Mouse (Mus musculus): ENCODE results near the gene Mbtd1. TPM values are rescaled to one million over a fixed set of nuclear protein-coding genes. Genes with fewer than 3 reads are reported as not detected.

The Mbtd1 gene
- polyA plus RNA-seq, 1 experiment: 19.3 TPM

- no peaks in the 10 kb centered on the region for H3K4me1 ChIP-seq (ENCODE audit: control insufficient read depth, insufficient read depth, low read length)
- TF ChIP-seq POLR2A (IDR thresholded peaks at IDR 0.05; ENCODE audit: extremely low read depth, insufficient read depth, low read length) (no peak), CTCF (IDR thresholded peaks at IDR 0.05; ENCODE audit: extremely low read depth, insufficient read depth, low read length) (no peak)
- H3K4me3 ChIP-seq (ENCODE audit: insufficient read depth, low read length): no peak overlapping the region
- no peak overlapping the region for H3K27ac ChIP-seq (ENCODE audit: insufficient read depth, low read length)
Observed at GRCm38 (mm10) chr11:93940906-93941305, 55.3 kb downstream of the Mbtd1 start.

DNA sequence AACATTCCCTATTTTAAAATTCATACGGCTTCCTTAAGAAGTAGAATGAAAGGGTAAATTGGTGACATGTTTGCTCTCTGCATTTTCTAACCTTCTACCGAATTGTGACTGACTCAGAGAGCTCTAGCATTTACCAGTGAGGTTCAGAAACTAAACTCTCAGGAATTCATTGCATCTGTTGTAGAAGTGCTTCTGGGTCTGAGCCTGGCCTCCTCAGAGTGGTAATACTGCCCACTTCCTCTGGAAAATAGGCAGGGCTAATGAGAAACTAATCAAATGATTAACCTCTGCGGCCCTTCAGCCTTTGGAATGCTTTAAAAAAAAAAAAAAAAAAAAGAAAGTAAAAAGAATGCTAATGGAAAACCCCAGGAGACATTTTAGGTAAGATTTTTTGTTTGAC is 59.3 kb downstream of the Mbtd1 start:
- H3K4me1 ChIP-seq (ENCODE audit: control insufficient read depth, insufficient read depth, low read length): no peaks in the 10 kb centered on the region
- no peak overlapping the region for H3K4me3 ChIP-seq (ENCODE audit: insufficient read depth, low read length)
- no peak overlapping the region for H3K27ac ChIP-seq (ENCODE audit: insufficient read depth, low read length)
- TF ChIP-seq POLR2A (IDR thresholded peaks at IDR 0.05; ENCODE audit: extremely low read depth, insufficient read depth, low read length) (no peak), CTCF (IDR thresholded peaks at IDR 0.05; ENCODE audit: extremely low read depth, insufficient read depth, low read length) (no peak)

- H3K27ac ChIP-seq (ENCODE audit: insufficient read depth, low read length): no peak overlapping the region
- TF ChIP-seq CTCF (IDR thresholded peaks at IDR 0.05; ENCODE audit: extremely low read depth, insufficient read depth, low read length): no peak
- TF ChIP-seq POLR2A (IDR thresholded peaks at IDR 0.05; ENCODE audit: extremely low read depth, insufficient read depth, low read length): no peak
- H3K4me3 ChIP-seq (ENCODE audit: insufficient read depth, low read length): no peak overlapping the region
- H3K4me1 ChIP-seq (ENCODE audit: control insufficient read depth, insufficient read depth, low read length): no peaks in the 10 kb centered on the region
Observed at GRCm38 (mm10) chr11:93948887-93949567, 63.4 kb downstream of the Mbtd1 start.

DNA sequence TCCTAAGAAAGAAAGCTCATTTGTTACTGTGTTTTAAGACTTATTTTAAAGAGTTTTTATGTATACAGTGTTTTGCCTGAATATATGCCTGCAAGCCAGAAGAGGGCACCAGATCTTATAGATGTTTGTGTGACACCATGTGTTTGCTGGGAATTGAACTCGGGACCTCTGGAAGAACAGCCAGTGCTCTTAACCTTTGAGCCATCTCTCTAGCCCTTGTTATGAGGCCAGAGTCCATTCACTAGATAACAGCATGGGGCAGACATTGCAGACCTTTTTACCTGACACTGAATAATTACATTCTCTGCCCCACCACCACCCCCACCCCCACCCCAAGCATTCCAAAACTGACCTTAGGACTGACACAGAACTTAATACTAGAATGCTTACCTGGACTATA is 64.4 kb downstream of the Mbtd1 start:
- Histone ChIP-seq H3K27ac (ENCODE audit: insufficient read depth, low read length) (no peak overlapping the region), H3K4me3 (ENCODE audit: insufficient read depth, low read length) (no peak overlapping the region), H3K4me1 (ENCODE audit: control insufficient read depth, insufficient read depth, low read length) (no peaks in the 10 kb centered on the region)
- TF ChIP-seq CTCF (IDR thresholded peaks at IDR 0.05; ENCODE audit: extremely low read depth, insufficient read depth, low read length) (no peak), POLR2A (IDR thresholded peaks at IDR 0.05; ENCODE audit: extremely low read depth, insufficient read depth, low read length) (no peak)

DNA sequence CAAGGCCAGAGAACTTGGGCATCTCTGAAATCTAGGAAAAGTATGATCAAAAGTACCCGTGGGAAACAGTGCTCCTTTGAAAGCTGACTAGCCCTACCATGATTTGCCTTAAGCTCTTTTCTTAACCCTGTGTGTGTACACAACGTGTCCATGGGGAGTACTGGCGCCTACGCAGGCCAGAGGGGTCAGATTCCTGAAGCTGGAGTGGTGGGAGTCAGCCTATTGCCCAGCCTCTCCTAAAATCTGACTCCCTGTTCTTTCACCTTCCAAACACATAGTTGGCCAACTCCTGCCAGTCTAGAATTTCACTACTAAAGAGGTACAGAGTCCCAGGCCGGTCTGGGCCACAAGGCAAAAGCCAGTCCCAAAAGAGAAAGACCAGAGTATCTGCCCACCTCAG is 66.7 kb downstream of the Mbtd1 start:
- Histone ChIP-seq H3K4me1 (ENCODE audit: control insufficient read depth, insufficient read depth, low read length) (no peaks in the 10 kb centered on the region), H3K4me3 (ENCODE audit: insufficient read depth, low read length) (no peak overlapping the region), H3K27ac (ENCODE audit: insufficient read depth, low read length) (no peak overlapping the region)
- TF ChIP-seq CTCF (IDR thresholded peaks at IDR 0.05; ENCODE audit: extremely low read depth, insufficient read depth, low read length) (no peak), POLR2A (IDR thresholded peaks at IDR 0.05; ENCODE audit: extremely low read depth, insufficient read depth, low read length) (no peak)

DNA sequence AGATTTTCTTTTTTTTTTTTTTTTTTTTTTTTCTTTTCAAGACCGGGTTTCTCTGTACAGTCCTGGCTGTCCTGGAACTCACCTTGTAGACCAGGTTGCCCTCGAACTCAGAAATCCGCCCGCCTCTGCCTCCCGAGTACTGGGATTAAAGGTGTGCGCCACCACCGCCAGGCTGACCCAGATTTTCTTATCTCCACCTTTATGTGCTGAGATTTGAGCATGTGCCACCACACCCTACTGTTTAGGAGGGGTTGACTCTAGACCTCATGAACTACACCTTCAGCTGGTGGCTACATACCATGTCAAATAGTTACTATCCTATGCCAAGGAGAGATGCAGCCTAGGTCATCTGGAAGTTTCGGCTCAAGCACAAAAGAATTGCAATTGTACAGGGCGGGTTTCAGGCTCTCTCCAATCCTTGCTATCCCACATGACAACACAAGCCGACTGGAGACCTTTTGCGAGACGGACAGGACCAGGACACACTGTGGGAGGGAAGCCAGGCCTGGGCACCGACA is 69.1 kb downstream of the Mbtd1 start:
- no peak overlapping the region for H3K27ac ChIP-seq (ENCODE audit: insufficient read depth, low read length)
- peak overlapping the region; percentile 72 for H3K4me3 ChIP-seq (ENCODE audit: insufficient read depth, low read length)
- no peaks in the 10 kb centered on the region for H3K4me1 ChIP-seq (ENCODE audit: control insufficient read depth, insufficient read depth, low read length)
- TF ChIP-seq POLR2A (IDR thresholded peaks at IDR 0.05; ENCODE audit: extremely low read depth, insufficient read depth, low read length): no peak
- no peak for TF ChIP-seq CTCF (IDR thresholded peaks at IDR 0.05; ENCODE audit: extremely low read depth, insufficient read depth, low read length)

DNA sequence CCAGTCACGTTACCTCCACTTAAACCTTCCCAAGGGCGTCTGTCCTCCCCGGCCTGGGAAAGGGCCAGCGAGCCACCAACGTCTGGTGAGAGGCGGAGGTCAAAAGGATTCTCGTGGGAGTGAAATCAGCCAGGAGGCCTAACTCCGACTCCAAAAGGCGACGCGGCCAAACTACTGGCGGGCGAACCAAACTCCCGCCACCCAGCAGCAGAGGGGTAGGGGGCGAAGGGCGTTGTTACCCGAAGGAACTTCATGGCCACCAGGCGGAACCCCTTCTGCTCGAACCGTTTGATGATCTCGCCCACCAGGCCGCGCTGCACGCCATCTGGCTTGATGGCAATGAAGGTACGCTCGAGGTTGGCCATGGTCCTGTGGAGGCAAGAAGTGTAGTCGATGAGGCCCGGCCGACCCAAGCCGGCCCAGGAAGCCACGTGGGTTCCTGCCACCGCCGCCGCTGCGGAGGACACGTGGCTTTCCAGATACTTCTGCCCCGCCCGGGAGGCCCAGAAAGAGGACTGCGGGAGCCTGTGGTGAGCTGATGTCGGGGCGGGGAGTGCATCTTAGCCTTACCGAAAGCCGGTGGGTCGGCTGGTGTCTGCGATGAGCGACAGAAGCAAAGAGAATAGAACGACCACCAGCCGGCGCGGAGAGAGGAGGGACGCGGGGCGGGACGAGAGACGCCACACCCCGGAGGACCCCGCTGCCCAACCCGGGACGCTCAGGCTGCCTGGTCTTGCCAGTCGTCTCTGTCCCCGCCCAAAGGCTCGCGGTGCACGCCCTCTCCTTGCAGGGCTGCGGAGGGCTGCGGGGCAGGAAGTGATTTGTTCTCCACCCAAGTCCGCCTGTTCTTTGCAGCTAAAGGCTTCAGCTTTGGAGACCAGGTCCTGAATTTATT is 69.9 kb downstream of the Mbtd1 start:
- peak overlapping the region; percentile 31 for H3K27ac ChIP-seq (ENCODE audit: insufficient read depth, low read length)
- no peaks in the 10 kb centered on the region for H3K4me1 ChIP-seq (ENCODE audit: control insufficient read depth, insufficient read depth, low read length)
- TF ChIP-seq POLR2A (IDR thresholded peaks at IDR 0.05; ENCODE audit: extremely low read depth, insufficient read depth, low read length): peak; percentile 69
- TF ChIP-seq CTCF (IDR thresholded peaks at IDR 0.05; ENCODE audit: extremely low read depth, insufficient read depth, low read length): no peak
- peak overlapping the region; percentile 72 for H3K4me3 ChIP-seq (ENCODE audit: insufficient read depth, low read length)

GRCm38 (mm10) chr11:93956159-93956558 is 70.5 kb downstream of the Mbtd1 start, which contains the start of gene Nme2:
TSS of gene Nme2 (minus strand) at chr11:93956259.
- peak within 1 kb of the TSS; percentile 31 for H3K27ac ChIP-seq (ENCODE audit: insufficient read depth, low read length)
- TF ChIP-seq POLR2A (IDR thresholded peaks at IDR 0.05; ENCODE audit: extremely low read depth, insufficient read depth, low read length): no peak
- TF ChIP-seq CTCF (IDR thresholded peaks at IDR 0.05; ENCODE audit: extremely low read depth, insufficient read depth, low read length): no peak

GRCm38 (mm10) chr11:93957031-93957555 is 71.4 kb downstream of the Mbtd1 start:
- Histone ChIP-seq H3K4me3 (ENCODE audit: insufficient read depth, low read length) (no peak overlapping the region), H3K27ac (ENCODE audit: insufficient read depth, low read length) (no peak overlapping the region), H3K4me1 (ENCODE audit: control insufficient read depth, insufficient read depth, low read length) (no peaks in the 10 kb centered on the region)
- TF ChIP-seq POLR2A (IDR thresholded peaks at IDR 0.05; ENCODE audit: extremely low read depth, insufficient read depth, low read length): no peak
- TF ChIP-seq CTCF (IDR thresholded peaks at IDR 0.05; ENCODE audit: extremely low read depth, insufficient read depth, low read length): no peak

More at GRCm38 (mm10) chr11:93956159-93956558, 70.5 kb downstream of the Mbtd1 start, which contains the start of gene Nme2:
- no peaks in the 10 kb centered on the region for H3K4me1 ChIP-seq (ENCODE audit: control insufficient read depth, insufficient read depth, low read length)
- H3K4me3 ChIP-seq (ENCODE audit: insufficient read depth, low read length): peak within 1 kb of the TSS; percentile 72

Measured in cortical plate, adult 2 months (tissue).